28 mouse cellular contexts compared by ENCODE assay signal in genomic region chr1:155335963-155336362, GRCm38 (mm10).
"Had no signal": no experiment of that assay in that cellular context is flagged by ENCODE, and none has a peak within 500 bp of the region (broad histone marks: within the 10 kb centered on the region; RNA-seq: fewer than 3 reads in every experiment).

No protein-coding gene starts in this region.

- H3K36me3 ChIP-seq: limb, embryonic 10.5 days; limb, embryonic 15.5 days; lung, embryonic 15.5 days; neural tube, embryonic 12.5 days had no signal

- H3K4me3 ChIP-seq: left cerebral cortex, adult 2 months; limb, embryonic 10.5 days; limb, embryonic 12.5 days; limb, embryonic 13.5 days; limb, embryonic 15.5 days; liver, embryonic 15.5 days; lung, embryonic 15.5 days; megakaryocyte, embryonic 14.5 days; midbrain, embryonic 10.5 days; midbrain, embryonic 12.5 days; midbrain, embryonic 13.5 days; midbrain, embryonic 15.5 days; myocyte; neural tube, embryonic 12.5 days had no signal

- DNase-seq: layer of hippocampus, postnatal 36 days; left cerebral cortex, postnatal 4 days; lung, adult 18-20 months; lung, adult 2 months; lung, embryonic 14.5 days; lung, postnatal 14 days; lung, postnatal 36 days; lung, postnatal 4 days; midbrain, embryonic 14.5 days had no signal

- H3K4me1 ChIP-seq: limb, embryonic 10.5 days; limb, embryonic 12.5 days; limb, embryonic 13.5 days; limb, embryonic 15.5 days; lung, embryonic 15.5 days; midbrain, embryonic 10.5 days; midbrain, embryonic 13.5 days; midbrain, embryonic 15.5 days; neural tube, embryonic 12.5 days had no signal

- H3K9me3 ChIP-seq: limb, embryonic 10.5 days; limb, embryonic 12.5 days; limb, embryonic 13.5 days; limb, embryonic 15.5 days; liver, embryonic 15.5 days; lung, embryonic 15.5 days; megakaryocyte, embryonic 14.5 days; midbrain, embryonic 10.5 days; midbrain, embryonic 12.5 days; midbrain, embryonic 13.5 days; midbrain, embryonic 15.5 days; neural tube, embryonic 12.5 days had no signal

- H3K9ac ChIP-seq: limb, embryonic 12.5 days; limb, embryonic 13.5 days; limb, embryonic 15.5 days; liver, embryonic 14.5 days; liver, embryonic 15.5 days; lung, embryonic 14.5 days; lung, embryonic 15.5 days; midbrain, embryonic 12.5 days; midbrain, embryonic 13.5 days; midbrain, embryonic 15.5 days; neural tube, embryonic 12.5 days had no signal

- ATAC-seq: lung, postnatal 0 days; midbrain, embryonic 13.5 days; midbrain, embryonic 15.5 days; midbrain, embryonic 16.5 days had no signal

- H3K27ac ChIP-seq: left cerebral cortex, adult 2 months; limb, embryonic 10.5 days; limb, embryonic 12.5 days; limb, embryonic 13.5 days; limb, embryonic 15.5 days; liver, embryonic 14.5 days; liver, embryonic 15.5 days; lung, embryonic 15.5 days; macrophage; midbrain, embryonic 10.5 days; midbrain, embryonic 12.5 days; midbrain, embryonic 13.5 days; midbrain, embryonic 15.5 days; neural tube, embryonic 12.5 days had no signal

- H3K27me3 ChIP-seq: limb, embryonic 12.5 days; limb, embryonic 13.5 days; limb, embryonic 15.5 days; liver, embryonic 15.5 days; lung, embryonic 15.5 days; megakaryocyte, embryonic 14.5 days; midbrain, embryonic 12.5 days; midbrain, embryonic 13.5 days; midbrain, embryonic 15.5 days; neural tube, embryonic 12.5 days had no signal

- H3K4me2 ChIP-seq: limb, embryonic 12.5 days; limb, embryonic 13.5 days; limb, embryonic 15.5 days; liver, embryonic 15.5 days; lung, embryonic 14.5 days; lung, embryonic 15.5 days; midbrain, embryonic 11.5 days; midbrain, embryonic 12.5 days; midbrain, embryonic 13.5 days; midbrain, embryonic 15.5 days; neural tube, embryonic 12.5 days had no signal
